Mouse (Mus musculus): Measurements from ENCODE around the gene Hikeshi.

Gene Hikeshi

GRCm38 (mm10) chr7:89940571-89941463 is at the start of gene Hikeshi:
TSS of gene Hikeshi (minus strand) at chr7:89941204.
- in situ Hi-C loops (cut with MboI; ENCODE audit: unreplicated experiment in 2 of 2) = no loop called here

GRCm38 (mm10) chr7:89984421-89984820 is 43.4 kb upstream of the Hikeshi start:
- in situ Hi-C loops (cut with MboI; ENCODE audit: unreplicated experiment in 2 of 2) = loop anchor here (25.0 kb wide), 3 partner anchors 453 to 1453 kb away; partner anchors contain the start of genes Ccdc89 (in 1 of the 2) and Crebzf (in 1 of the 2)

- in situ Hi-C loops (cut with MboI; ENCODE audit: unreplicated experiment in 2 of 2) = loop anchor here (25.0 kb wide), 3 partner anchors 454 to 1454 kb away; partner anchors contain the start of genes Ccdc89 (in 1 of the 2) and Crebzf (in 1 of the 2)
These were observed 42.4 kb upstream of the Hikeshi start for GRCm38 (mm10) chr7:89983441-89983840.

- in situ Hi-C loops (cut with MboI; ENCODE audit: unreplicated experiment in 2 of 2) = loop anchor here (25.0 kb wide), 3 partner anchors 456 to 1456 kb away; partner anchors contain the start of genes Ccdc89 (in 1 of the 2) and Crebzf (in 1 of the 2)
These were observed 40.6 kb upstream of the Hikeshi start for GRCm38 (mm10) chr7:89981557-89981956.

- in situ Hi-C loops (cut with MboI; ENCODE audit: unreplicated experiment in 2 of 2) = loop anchor here (25.0 kb wide), 3 partner anchors 457 to 1457 kb away; partner anchors contain the start of genes Ccdc89 (in 1 of the 2) and Crebzf (in 1 of the 2)
These were observed 39.8 kb upstream of the Hikeshi start, which contains the start of gene Eed for GRCm38 (mm10) chr7:89980485-89981422. TSS of gene Eed (minus strand) at chr7:89980983.

GRCm38 (mm10) chr7:89980133-89980484 is 39.1 kb upstream of the Hikeshi start:
- in situ Hi-C loops (cut with MboI; ENCODE audit: unreplicated experiment in 2 of 2) = loop anchor here (25.0 kb wide), 3 partner anchors 457 to 1457 kb away; partner anchors contain the start of genes Ccdc89 (in 1 of the 2) and Crebzf (in 1 of the 2)

- in situ Hi-C loops (cut with MboI; ENCODE audit: unreplicated experiment in 2 of 2) = loop anchor here (25.0 kb wide), 3 partner anchors 458 to 1458 kb away; partner anchors contain the start of genes Ccdc89 (in 1 of the 2) and Crebzf (in 1 of the 2)
These were observed 38.6 kb upstream of the Hikeshi start for GRCm38 (mm10) chr7:89979432-89980130.

- in situ Hi-C loops (cut with MboI; ENCODE audit: unreplicated experiment in 2 of 2) = loop anchor here (25.0 kb wide), 3 partner anchors 461 to 1461 kb away; partner anchors contain the start of genes Ccdc89 (in 1 of the 2) and Crebzf (in 1 of the 2)
These were observed 35.8 kb upstream of the Hikeshi start for GRCm38 (mm10) chr7:89976796-89977195.

GRCm38 (mm10) chr7:89975571-89975970 is 34.6 kb upstream of the Hikeshi start:
- in situ Hi-C loops (cut with MboI; ENCODE audit: unreplicated experiment in 2 of 2) = loop anchor here (25.0 kb wide), 3 partner anchors 462 to 1462 kb away; partner anchors contain the start of genes Ccdc89 (in 1 of the 2) and Crebzf (in 1 of the 2)

- in situ Hi-C loops (cut with MboI; ENCODE audit: unreplicated experiment in 2 of 2) = no loop called here
These were observed 26.2 kb upstream of the Hikeshi start for GRCm38 (mm10) chr7:89967235-89967634.

- in situ Hi-C loops (cut with MboI; ENCODE audit: unreplicated experiment in 2 of 2) = no loop called here
These were observed 25.8 kb upstream of the Hikeshi start for GRCm38 (mm10) chr7:89966771-89967170.

- in situ Hi-C loops (cut with MboI; ENCODE audit: unreplicated experiment in 2 of 2) = no loop called here
These were observed 22.1 kb upstream of the Hikeshi start for GRCm38 (mm10) chr7:89963135-89963534.

GRCm38 (mm10) chr7:89957300-89957699 is 16.3 kb upstream of the Hikeshi start:
- in situ Hi-C loops (cut with MboI; ENCODE audit: unreplicated experiment in 2 of 2) = loop anchor here in 1 of 2 experiments (5.0 kb wide), 1 partner anchor 50 kb away; no protein-coding TSS in a partner anchor

- in situ Hi-C loops (cut with MboI; ENCODE audit: unreplicated experiment in 2 of 2) = no loop called here
These were observed 13.3 kb upstream of the Hikeshi start for GRCm38 (mm10) chr7:89954261-89954660.

GRCm38 (mm10) chr7:89949403-89949802 is 8.4 kb upstream of the Hikeshi start:
- in situ Hi-C loops (cut with MboI; ENCODE audit: unreplicated experiment in 2 of 2) = no loop called here

- in situ Hi-C loops (cut with MboI; ENCODE audit: unreplicated experiment in 2 of 2) = no loop called here
These were observed 7.0 kb upstream of the Hikeshi start for GRCm38 (mm10) chr7:89948026-89948425.

- in situ Hi-C loops (cut with MboI; ENCODE audit: unreplicated experiment in 2 of 2) = no loop called here
These were observed 1.3 kb downstream of the Hikeshi start for GRCm38 (mm10) chr7:89939497-89940353.

GRCm38 (mm10) chr7:89923441-89924180 is 17.4 kb downstream of the Hikeshi start:
- in situ Hi-C loops (cut with MboI; ENCODE audit: unreplicated experiment in 2 of 2) = loop anchor here in 1 of 2 experiments (25.0 kb wide), 2 partner anchors 836 to 1514 kb away; no protein-coding TSS in a partner anchor

Data from v-Abl transformed pro-B cells (cell line).